Mouse (Mus musculus): ENCODE data around the gene Qrich2.
"Not testable (repeated sequence)": the region's sequence is repeated elsewhere in the genome, so short reads cannot be mapped to it uniquely, and the experiment has no call there.

Qrich2 gene

GRCm38 (mm10) chr11:116466141-116466540, at the start of gene Qrich2:
Qrich2 (minus strand) TSS chr11:116466241.
- no peak for DNase-seq (ENCODE audit: low spot score)

DNA sequence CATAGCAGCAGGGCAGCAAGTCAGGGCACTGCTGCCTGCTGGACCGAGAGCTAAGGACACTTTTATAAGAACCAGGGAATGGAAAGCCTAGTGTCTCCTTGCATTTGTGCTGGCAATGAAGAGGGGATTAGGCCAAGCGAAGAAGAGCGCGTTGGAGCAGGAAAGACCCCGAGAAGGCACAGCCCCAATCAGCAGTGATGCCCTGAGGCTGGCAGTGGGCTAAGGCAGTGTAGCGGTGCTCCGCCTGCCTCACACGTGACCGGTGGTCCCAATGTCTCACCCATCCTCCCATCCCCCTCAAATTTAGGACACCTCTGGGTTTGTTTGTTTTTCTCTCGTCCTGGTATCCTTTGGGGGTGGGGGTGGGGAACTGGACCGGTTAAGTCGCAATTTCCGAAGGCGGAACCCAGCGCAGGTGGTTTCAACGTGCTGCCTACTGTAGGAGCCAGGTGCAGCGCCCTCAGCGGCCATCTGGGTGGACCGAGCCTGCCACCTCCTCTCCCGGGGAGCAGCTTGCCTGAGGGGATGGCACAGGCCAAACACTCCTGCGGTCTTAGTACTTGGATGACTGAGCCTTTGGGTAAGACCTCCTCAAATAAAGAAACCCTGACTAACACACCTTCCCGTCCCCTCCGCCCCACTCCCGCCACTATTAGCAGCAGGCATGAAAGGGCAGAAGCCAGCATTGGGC, 49.4 kb upstream of the Qrich2 start:
- no peak for DNase-seq (ENCODE audit: low spot score)

GRCm38 (mm10) chr11:116513531-116514038, 47.5 kb upstream of the Qrich2 start:
- no peak for DNase-seq (ENCODE audit: low spot score)

DNA sequence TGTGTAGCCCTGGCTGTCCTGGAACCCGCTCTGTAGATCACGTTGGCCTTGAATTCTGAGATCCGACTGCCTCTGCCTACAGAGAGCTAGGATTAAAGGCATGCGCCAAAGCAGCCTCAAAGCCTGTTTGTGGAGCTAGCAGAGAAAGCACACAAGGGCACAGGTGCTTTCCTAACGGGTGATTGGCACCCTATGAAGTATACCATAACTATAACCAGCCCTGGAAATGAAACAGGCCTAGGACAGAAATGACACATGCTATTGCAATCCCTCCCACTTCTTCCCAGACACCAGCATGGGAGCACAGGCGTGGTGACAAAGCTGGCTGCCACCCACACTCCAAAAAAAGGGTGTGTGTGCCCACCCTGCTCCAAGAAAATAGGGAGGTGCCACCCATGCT, 46.9 kb upstream of the Qrich2 start:
- DNase-seq (ENCODE audit: low spot score) = no peak

DNA sequence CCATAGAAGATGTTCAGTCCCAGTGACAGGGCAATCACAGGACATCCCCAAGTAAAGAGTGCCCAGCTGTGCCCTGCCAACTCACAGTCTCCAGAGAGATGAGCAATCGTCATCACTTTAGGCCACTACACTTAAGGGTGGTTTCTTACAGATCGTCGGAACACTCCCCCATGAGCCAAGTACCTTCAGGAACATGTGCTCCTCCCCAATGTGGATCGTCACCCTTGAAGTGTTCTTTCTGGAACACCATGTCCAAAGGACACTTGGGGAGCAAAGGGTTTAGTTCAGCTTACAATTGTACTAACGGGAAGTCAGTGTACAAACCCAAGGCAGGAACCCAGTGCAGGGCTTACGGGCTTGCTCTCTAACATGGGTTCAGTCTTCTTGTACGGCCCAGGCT, 46.1 kb upstream of the Qrich2 start:
- no peak for DNase-seq (ENCODE audit: low spot score)

GRCm38 (mm10) chr11:116511301-116511868, 45.3 kb upstream of the Qrich2 start:
- peak; percentile 71 for DNase-seq (ENCODE audit: low spot score)

DNA sequence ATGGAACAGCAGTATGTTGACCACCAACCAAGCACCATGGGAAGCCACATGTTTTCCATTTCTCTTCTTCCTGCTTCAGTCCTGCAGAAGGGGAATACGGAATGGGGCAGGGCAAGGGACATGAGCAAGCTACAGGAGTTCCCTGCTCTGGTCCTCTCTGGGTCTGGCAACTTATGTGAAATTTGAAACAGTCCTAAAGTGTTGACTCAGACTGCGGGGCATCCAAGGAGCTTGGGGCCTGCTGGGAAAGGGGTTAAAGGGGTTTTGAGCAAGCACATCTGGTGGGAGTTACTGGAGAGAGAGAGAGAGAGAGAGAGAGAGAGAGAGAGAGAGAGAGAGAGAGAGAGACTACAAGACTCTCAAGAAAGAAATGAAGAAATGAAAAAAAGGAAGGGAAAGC, 42.6 kb upstream of the Qrich2 start:
- no peak for DNase-seq (ENCODE audit: low spot score)

DNA sequence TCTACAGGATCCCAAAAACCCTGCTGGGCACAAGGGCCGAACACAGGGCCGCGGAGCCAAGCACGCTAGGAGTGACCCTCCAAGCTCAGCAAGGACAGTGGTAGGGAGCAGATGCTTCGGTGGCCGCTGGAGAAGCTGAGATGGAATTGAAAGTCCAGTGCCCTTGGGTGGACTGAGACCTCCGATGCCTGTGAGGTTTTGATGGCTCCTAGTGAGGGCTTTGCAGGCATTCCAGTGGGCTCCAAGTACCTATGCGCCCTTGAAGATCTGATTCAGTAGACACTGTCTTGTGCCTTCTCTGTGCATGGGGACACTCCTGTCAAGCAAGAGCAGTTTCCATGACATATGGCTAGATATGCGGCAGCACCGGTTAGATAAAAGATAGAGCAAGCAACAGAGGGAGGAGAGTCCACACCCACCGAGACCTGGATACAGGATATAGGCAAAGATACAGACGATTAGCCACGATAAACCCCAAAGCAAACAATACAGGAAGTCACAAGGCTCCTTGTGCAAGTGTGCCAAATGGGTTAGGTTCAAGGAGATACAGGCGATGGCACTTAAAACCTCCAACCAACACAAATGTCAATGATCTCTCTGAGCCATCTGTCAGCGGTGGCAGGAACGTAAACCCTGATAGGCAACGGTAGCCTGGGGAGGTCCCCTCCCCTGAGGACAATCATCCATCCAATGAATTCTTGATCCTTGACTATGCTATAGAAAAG, 40.3 kb upstream of the Qrich2 start:
- peak; percentile 77 for DNase-seq (ENCODE audit: low spot score)

DNA sequence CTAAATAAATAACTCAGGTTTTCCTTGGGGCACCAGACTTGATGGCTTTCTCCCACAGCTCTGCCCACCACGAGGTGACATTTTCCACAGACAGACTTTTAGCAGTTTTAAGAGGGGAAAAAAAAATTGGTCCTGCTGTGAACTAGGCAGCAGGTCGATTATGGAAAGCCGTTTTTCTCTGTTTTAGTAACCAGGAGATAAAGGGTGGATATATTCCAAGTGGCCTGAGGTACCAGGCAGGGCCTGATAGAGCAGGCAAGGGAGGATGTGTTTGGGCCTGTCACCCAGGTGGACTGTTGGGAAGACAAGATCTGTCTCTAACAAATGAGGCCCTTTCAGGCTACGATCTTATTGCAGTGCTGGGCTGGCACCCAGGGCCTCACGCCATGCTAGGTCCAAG, 39.5 kb upstream of the Qrich2 start:
- peak; percentile 27 for DNase-seq (ENCODE audit: low spot score)

DNA sequence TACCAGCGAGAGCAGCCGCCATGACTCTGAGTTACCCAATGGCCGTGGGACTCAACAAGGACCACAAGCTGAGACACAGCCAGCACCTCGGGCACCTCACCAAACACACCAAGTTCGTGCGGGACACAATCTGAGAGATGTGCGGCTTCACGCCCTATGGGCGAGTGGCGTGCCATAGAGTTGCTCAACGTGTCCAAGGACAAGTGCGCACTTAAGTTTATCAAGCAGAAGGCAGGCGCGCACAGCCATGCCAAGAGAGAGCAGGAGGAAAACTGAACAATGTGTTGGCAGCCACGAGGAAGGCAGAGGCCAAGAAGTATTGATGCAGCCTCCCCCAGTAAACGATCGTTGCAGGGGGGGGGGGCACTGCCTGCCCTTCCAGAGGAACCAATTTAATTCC, 38.5 kb upstream of the Qrich2 start:
- DNase-seq (ENCODE audit: low spot score) = no peak

DNA sequence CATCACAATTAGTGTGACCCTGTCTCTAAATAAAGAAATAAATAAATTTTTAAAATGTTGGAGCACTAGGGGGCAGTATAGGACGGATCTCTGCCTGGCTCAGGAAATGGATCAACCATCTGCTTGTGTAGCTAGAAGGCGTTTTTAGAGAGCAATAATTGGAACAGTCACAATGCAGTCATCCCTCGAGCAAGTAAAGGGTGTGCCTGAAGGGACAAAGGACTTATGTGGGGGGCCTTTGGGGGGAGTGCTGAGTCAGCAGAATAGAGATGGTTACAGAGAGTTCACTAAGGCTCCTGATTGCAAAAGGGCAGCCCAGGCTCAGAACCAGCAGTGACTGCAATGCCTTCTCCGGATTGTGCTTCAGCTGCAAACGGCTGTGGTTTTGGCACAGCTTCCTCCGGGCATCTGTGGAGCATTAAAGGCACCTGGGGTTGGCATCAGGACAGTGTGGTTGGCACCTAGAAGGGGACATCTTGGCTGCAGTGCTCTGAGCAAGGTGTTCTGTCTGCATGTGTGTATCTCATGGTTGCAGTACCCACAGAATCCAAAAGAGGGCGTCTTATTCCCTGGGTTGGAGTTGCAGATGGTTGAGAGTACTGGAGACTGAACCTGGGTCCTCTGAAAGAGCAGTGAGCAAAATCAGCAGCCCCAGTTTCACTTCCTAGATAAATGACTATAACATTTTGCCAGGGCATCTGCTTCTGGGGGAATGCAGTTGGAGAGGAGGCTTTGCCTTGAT, 35.1 kb upstream of the Qrich2 start:
- peak; percentile 76 for DNase-seq (ENCODE audit: low spot score)

- no peak for DNase-seq (ENCODE audit: low spot score)
These were observed 33.0 kb upstream of the Qrich2 start for GRCm38 (mm10) chr11:116499018-116499417.

GRCm38 (mm10) chr11:116498596-116498995, 32.6 kb upstream of the Qrich2 start:
- DNase-seq (ENCODE audit: low spot score) = no peak

- no peak for DNase-seq (ENCODE audit: low spot score)
These were observed 31.3 kb upstream of the Qrich2 start for GRCm38 (mm10) chr11:116497313-116497712.

GRCm38 (mm10) chr11:116494474-116495174, 28.6 kb upstream of the Qrich2 start:
- DNase-seq (ENCODE audit: low spot score) = no peak

DNA sequence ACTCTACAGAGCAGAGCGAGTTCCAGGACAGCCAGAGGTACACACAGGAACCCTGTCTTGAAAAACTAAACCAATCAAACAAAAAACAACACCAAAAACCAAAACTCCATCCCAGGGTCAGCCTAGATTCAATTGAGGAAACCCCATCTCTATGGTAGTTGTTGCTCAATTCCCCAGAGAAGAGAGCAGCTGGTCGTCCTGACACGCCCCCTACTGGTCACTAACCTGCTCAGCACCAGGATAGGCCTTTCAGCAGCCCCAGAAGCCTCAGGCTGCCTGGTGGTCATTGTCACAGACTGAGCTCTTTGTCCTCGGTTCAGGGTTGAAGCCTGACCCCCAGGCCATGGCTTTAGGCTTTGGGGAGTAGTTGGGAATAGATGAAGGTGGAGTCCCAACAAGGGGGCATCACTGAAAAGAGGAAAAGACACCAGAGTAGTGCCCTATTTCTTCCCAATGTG, 27.8 kb upstream of the Qrich2 start, which contains the start of gene Prpsap1:
TSS of gene Prpsap1 (minus strand) at position 408 of the 458 bp plus-strand sequence.
- DNase-seq (ENCODE audit: low spot score) = peak; percentile 67

DNA sequence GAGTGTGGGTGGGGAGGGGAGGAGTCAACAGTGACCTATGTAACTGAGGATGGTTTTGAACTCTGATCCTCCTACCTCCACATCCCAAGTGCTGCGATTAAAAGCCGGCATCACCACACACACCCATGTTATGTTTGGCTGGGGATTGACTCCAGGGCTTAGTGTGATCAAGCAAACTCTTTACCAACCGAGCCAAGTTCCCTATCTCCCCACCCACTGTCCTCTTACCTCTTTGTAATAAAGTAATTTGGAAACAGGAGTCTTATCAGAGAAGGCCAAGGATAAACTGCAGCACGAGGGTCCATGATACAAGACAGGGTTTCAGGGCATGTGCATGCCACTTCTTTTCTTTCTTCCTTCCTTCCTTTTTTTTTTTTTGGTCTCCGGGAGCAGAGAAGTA, 27.1 kb upstream of the Qrich2 start:
- DNase-seq (ENCODE audit: low spot score) = no peak

GRCm38 (mm10) chr11:116492507-116492906, 26.5 kb upstream of the Qrich2 start:
- not testable (repeated sequence) for DNase-seq (ENCODE audit: low spot score)

GRCm38 (mm10) chr11:116491338-116491737, 25.3 kb upstream of the Qrich2 start:
- DNase-seq (ENCODE audit: low spot score) = no peak

- peak; percentile 89 for DNase-seq (ENCODE audit: low spot score)
These were observed 24.4 kb upstream of the Qrich2 start for GRCm38 (mm10) chr11:116490232-116491107.

Data from c-Kit-positive CD71-positive TER-119-positive erythroid progenitor cells, embryonic 14.5 days (primary cell).